Mouse (Mus musculus) naive thymus-derived CD4-positive, alpha-beta T cell, adult 5 months (primary cell): Measurements from ENCODE around the gene Hspb9. TPM values are rescaled to one million over a fixed set of nuclear protein-coding genes. Genes with fewer than 3 reads are reported as not detected.

Experiments
- polyA plus RNA-seq: library from polyadenylated mRNA; unstranded; fragments of 100-300 nt; shearing (Covaris generic); gene quantifications from one replicate; pipeline ENCODE4 v1.2.1, GENCODE M21; 2017

Gene Hspb9
- not detected for polyA plus RNA-seq

DNA sequence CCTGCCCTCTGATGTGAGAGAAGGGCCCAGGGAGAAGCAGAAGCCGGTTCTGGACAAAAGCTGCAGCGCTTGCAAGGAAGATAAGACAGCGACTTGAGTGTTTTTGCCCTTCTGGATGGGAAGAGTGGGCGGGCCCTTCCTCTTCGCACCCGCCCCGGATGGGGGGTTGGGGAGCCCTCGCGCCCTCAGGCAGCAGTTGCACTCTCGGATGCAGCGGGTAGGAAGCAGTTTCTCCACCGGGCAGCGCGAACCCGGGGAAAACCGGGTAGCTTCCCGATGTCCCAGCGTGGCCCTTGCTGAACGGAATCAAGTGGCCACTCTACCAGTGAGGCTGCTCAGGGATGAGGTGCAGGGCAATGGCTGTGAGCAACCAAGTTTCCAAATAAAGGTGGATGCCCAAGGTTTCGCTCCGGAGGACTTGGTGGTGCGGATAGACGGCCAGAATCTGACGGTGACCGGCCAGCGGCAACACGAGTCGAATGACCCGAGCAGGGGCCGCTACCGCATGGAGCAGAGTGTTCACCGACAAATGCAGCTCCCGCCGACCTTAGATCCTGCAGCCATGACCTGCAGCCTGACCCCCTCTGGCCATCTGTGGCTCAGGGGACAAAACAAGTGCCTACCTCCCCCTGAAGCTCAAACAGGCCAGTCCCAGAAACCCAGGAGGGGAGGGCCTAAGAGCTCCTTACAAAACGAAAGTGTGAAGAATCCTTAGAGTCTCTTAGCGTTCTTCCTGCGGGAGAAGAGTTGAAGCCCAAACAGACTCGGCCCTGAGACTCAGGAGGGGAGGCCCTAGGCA, at the start of gene Hspb9:
Gene Hspb9, plus strand, starts transcription at position 116 of the 799 bp plus-strand sequence.

DNA sequence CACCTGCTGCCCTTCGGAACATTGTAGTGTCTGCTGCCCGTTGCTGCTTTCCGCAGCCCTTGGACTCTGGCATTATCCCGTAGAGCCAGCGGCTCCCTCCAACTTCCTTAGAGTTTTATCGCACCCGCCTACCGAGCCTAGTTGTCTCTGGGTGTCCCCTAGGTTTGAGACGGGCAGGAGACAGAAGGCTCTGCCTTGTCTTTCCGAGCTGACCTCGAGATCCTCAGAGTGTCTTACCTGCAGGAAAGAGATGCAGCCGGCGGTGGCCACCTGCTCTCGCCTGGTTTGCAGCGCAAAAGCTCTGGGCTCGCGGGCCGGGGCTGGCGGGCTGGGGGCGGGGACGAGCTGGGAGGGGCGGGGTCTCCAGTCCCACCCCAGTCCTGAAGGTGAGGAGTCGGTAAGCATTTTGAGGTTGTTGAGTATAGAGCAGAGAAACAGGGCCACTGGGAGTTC, 21.5 kb upstream of the Hspb9 start, which contains the start of gene Zfp385c:
Gene Zfp385c, minus strand, starts transcription at position 292 of the 453 bp plus-strand sequence.

DNA sequence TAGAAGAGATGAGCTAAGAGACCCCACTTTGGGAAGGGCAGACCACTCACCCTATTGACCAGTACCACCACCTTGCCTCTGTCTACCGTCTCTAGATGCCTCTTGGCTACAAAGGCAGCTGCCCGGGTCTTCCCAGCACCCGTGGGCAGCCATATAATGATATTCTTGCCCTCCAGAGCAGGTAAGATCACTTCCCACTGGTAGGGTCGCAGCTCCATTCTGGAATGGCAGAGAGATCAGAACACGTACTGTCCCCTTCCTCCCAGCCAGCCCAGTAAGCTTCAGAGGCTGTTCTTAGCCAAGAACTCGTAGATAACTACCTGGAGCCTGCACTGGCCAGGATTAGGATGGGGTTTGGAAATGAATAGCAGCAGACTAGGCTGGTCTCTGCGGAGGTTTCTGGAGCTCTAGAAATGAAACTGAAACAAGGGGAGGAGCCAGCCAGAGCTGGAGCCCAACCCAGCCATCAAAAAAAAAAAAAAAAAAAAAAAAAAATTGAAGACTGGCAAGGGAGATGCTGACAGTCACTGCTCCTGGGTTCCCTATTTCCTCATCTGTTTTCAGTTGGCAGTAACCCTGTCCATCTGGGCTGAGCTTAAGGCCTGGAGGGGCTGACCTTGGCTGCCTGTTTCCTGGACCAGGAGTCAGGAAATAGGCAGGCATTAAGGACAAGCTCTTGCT, 9.7 kb upstream of the Hspb9 start, which contains the start of gene Dhx58:
Gene Dhx58, minus strand, starts transcription at position 421 of the 681 bp plus-strand sequence.

DNA sequence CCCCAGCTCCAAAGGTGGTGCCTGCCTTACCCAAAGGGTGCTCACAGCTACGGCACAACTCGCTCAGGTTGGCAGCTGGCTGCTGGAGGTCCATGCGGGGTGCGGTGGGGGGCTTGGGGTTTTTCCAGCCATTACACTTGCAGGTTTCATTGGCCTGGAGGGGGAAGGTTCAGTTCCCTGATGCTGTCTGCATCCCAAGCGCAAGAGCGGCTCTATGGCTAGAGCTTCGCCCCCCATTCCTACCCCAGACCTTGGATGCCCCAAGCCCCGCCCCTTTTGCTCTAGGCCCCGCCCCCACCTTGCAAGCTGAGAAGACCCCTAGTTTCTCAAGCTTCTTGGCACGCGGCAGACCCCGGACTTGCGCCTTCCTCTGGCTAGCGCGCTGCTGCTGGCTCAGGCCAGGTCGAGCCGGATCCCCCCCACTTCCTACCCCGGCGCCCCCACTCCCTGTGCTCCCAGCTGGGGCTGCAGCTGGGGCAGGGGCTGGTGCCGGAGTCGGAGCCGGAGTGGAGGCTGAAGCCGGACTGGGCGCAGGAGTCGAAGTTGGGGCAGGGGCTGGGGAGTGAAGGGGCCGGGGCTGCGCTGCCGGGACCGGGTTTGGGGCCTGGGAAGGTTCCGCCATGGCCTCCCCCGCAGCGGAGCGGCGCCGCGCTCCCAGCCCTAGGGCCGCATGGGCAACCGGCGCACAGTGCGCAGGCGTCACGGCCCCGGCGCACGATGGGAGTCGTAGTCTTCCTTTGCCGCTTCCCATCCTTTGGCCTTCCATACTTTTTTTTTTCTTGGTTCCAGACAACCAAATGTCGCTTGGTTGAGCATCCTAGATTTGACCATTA, 1.7 kb upstream of the Hspb9 start, which contains the start of gene Kat2a:
Gene Kat2a, minus strand, starts transcription at position 683 of the 833 bp plus-strand sequence.

DNA sequence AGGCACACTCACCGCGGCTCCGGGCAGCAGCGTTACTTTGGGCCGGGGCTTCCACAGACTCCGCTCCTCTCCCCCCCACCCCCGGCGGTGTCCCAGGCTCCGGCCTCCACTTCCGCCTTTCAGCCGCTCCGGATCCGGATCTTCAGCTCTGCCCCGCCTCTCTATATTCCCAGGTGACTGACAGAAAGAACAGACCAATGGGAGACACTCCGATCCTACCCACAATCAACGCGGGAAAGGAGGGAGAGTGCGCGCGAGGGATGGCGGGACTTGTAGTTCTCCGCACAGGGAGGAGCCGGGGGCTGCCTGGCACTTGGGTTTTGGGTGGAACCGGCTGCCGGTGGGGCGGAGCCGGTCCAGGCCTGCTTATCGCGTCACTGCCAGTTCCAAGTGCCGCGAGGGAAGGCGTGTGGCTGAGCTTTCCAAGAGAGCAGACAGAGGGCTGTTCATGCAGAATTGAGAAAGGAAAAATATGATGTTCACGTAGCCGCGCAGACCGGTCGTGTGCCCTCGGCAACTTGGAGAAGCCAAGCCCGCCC, 24.5 kb downstream of the Hspb9 start, which contains the start of gene Rab5c:
Gene Rab5c, minus strand, starts transcription at position 150 of the 539 bp plus-strand sequence.

DNA sequence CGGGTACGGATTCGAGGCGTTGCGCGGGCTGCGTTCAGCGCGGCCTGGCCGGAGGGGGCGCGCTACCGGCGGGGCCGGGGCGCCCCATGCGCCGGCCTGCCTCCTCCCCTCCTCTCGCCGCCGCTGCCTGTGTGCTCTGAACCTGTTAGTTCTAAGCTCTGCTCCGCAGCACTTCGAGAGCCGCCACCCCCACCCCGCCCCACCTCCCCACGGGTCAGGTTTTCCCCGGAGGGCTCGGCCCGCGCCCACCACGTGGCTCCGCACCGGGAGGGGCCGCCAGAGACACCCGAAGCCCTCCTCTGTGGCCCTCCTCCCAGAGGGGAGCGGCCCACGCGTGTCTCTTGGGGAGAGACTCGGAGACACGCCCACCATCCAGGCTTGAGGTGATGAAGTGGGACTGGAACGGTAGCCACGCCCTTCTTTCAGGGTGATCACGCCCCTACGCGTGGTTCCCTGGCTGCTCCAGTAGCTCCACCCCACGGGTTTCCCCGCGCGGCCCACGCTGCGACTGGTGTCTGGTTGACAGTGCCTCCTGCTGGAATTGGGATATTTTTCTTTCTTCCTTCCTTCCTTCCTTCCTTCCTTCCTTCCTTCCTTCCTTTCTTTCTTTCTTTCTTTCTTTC, 46.1 kb downstream of the Hspb9 start, which contains the start of gene Kcnh4:
Gene Kcnh4, minus strand, starts transcription at position 332 of the 623 bp plus-strand sequence.

DNA sequence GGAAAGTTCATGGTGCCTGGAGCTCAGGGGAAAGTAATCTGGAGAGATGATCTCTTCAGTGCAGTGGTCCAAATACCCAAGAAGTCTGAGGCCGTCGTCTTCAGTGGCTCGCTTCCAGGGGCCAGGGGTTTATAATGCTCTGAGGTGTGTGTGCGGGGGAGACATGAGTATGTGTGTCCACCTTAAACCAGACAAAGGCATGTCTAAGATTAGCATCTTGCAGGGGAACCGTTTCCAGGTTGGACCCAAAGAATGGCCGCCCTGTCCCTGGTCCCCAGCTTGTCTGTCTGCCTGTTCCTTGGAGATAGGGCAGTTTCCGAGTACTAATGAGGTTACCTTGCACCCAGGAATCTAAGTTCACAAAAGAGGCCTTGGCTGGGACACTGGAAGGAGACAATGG, 49.2 kb downstream of the Hspb9 start, which contains the start of gene Hcrt:
Gene Hcrt, minus strand, starts transcription at position 101 of the 400 bp plus-strand sequence.

Other genes with a start within 250 kb of the Hspb9 start
- 7.8 TPM for gene Klhl11, start 241.1 kb upstream of the Hspb9 start, polyA plus RNA-seq
- 165 TPM for gene Acly, start 185.8 kb upstream of the Hspb9 start, polyA plus RNA-seq
- 0.16 TPM for gene Ttc25, start 168.2 kb upstream of the Hspb9 start, polyA plus RNA-seq
- 156 TPM for gene Cnp, start 138.9 kb upstream of the Hspb9 start, polyA plus RNA-seq
- 12.4 TPM for gene Nkiras2, start 94.6 kb upstream of the Hspb9 start, polyA plus RNA-seq
- gene Dnajc7, start 93.7 kb upstream of the Hspb9 start, polyA plus RNA-seq, result 631 TPM
- not detected for gene Zfp385c, start 21.4 kb upstream of the Hspb9 start, polyA plus RNA-seq
- gene Dhx58, start 9.6 kb upstream of the Hspb9 start, polyA plus RNA-seq, result 11.2 TPM
- gene Kat2a, start 1.4 kb upstream of the Hspb9 start, polyA plus RNA-seq, result 55.9 TPM
- 28.8 TPM for gene Rab5c, start 24.4 kb downstream of the Hspb9 start, polyA plus RNA-seq
- 0.24 TPM for gene Kcnh4, start 46.1 kb downstream of the Hspb9 start, polyA plus RNA-seq
- gene Hcrt, start 49.1 kb downstream of the Hspb9 start, polyA plus RNA-seq, result not detected
- gene Ghdc, start 57.1 kb downstream of the Hspb9 start, polyA plus RNA-seq, result 3.2 TPM
- gene Stat5b, start 136.9 kb downstream of the Hspb9 start, polyA plus RNA-seq, result 312 TPM
- 201 TPM for gene Stat5a, start 145.5 kb downstream of the Hspb9 start, polyA plus RNA-seq
- 361 TPM for gene Stat3, start 225.7 kb downstream of the Hspb9 start, polyA plus RNA-seq